Mouse (Mus musculus): Measurements from ENCODE around the gene Jade2.

Gene Jade2

DNA sequence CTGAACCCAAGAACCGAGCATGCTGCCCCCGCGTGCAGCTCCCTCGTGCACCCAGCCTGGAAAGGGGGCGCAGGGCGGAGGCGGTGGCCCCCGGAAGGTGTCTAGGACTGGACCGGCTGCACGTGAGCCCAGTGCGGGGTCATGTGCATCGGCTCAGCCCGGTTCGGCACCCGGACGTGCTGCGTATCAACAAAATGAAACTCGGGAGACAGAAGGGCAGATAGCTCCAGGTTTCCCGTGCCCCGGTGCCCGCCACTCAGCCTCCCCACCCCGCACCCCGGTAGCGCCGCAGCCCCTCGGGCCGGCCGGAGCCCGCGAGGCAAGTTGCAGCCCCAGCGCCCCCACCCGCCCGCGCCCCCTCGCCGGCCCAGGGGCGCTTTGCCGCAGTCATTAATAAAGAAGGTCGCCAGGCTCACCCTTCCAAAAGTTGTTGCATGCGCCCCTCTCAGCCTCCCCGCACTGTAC is 805 bp downstream of the Jade2 start:
- no peak for DNase-seq (ENCODE audit: low read depth)

GRCm38 (mm10) chr11:51855818-51856615 is 1.4 kb downstream of the Jade2 start:
- peak; percentile 88 for DNase-seq (ENCODE audit: low read depth)

- DNase-seq (ENCODE audit: low read depth): peak; percentile 93
Measured at GRCm38 (mm10) chr11:51854981-51855817, 2.3 kb downstream of the Jade2 start.

DNA sequence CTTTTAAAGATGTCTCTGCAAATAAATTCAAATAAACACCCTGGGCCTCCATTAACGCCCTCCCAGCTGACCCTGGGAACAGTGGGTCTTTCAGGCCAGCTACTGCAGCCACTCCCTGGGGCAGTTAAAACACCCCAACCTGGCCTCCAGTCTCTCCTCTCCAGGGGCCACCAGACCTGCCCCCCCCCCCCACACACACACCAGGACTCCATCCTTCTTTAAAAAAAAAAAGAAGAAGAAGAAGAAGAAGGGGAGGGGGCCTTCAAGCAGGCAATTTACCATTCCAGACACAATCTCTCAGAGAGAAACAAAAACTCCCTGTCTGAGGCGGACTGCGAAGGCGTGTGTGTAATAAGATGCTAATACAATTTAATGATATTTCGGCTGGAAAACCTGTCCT is 4.9 kb downstream of the Jade2 start:
- DNase-seq (ENCODE audit: low read depth): no peak

- peak; percentile 28 for DNase-seq (ENCODE audit: low read depth)
Measured at GRCm38 (mm10) chr11:51852091-51852521, 5.3 kb downstream of the Jade2 start.

- DNase-seq (ENCODE audit: low read depth): peak; percentile 57
Measured at GRCm38 (mm10) chr11:51850741-51851330, 6.6 kb downstream of the Jade2 start.

DNA sequence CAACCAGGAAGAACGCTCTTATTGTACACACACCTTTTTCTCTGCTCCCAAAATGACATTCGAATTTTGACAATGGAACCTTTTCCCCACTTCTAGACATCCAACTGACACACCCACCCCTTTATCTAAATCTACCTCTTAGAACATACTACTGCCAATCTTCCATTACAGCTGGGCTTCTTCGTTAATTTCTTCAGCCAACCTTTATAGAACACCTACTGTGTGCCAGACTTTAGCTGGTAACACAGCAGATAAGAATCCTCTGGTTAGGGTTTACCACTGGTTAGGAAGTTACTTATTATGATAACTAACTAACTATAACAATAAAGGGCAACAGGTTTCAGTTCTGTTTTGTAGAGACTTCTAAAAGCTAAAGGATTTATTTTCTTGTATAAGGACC is 9.1 kb downstream of the Jade2 start:
- no peak for DNase-seq (ENCODE audit: low read depth)

GRCm38 (mm10) chr11:51847902-51848301 is 9.6 kb downstream of the Jade2 start:
- no peak for DNase-seq (ENCODE audit: low read depth)

DNA sequence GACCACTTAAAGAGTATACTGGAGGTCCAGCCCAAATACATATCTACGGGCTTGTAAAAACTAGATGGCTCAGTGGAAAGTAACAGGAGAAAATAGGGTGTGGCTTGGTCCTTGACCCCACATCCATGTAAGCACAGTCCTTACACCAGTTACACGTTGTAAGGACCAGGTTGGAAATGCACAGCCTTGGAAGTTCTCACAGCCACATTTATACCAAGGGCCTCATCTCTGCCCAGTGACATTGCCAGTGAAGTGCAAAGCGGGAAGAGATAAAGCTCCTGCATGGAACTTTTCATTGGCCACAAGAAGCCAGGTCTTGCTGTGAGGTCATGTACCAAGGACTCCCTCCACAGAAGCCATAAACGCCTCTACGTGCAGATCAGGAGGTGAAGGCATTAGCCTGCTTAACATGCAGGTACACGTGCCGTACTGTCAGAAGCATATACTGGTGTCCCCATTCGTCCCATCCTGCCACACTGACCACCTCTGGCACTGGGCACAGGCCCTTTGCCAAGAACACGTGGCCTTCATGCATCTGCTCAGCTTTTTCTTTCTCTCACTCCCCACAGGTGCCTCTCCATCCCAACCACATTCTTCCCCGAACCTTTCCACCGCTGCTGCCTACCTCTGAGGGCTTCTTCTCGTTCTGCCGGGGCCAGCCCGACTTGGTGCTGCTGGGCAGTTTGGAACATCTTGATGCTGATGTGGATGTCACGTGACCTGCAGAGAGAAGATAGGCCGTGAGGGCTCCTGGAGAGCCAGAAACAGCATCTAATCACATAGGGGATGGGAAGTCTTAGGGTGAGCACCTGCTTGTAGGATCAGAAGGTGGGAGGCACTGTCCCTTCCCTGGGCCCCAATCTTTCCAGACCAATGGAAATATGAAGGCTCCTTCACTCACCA is 11.2 kb downstream of the Jade2 start:
- no peak for DNase-seq (ENCODE audit: low read depth)

GRCm38 (mm10) chr11:51844529-51845098 is 12.8 kb downstream of the Jade2 start:
- no peak for DNase-seq (ENCODE audit: low read depth)

DNA sequence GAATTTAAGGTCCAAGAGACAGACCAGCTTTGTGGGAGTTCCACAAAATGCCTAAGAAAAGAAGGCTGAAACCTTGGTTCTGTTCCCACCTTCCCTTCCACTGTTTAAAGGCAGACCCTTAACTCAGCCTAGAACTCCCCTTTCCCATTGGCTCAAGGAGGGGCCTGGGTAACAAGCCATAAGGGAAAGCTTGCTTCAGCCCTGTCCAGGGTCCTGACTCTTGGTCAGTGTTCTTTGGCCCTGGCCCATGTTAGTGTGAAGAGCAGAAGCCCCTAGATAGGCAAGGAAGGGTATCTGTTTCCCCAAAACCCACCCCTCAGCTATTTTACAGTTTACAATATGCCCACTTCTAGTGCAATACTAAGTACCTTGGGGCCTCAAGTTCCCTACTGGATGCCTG is 13.6 kb downstream of the Jade2 start:
- DNase-seq (ENCODE audit: low read depth): peak; percentile 34

- no peak for DNase-seq (ENCODE audit: low read depth)
Measured at GRCm38 (mm10) chr11:51843168-51843567, 14.3 kb downstream of the Jade2 start.

- DNase-seq (ENCODE audit: low read depth): peak; percentile 20
Measured at GRCm38 (mm10) chr11:51841149-51841548, 16.3 kb downstream of the Jade2 start.

DNA sequence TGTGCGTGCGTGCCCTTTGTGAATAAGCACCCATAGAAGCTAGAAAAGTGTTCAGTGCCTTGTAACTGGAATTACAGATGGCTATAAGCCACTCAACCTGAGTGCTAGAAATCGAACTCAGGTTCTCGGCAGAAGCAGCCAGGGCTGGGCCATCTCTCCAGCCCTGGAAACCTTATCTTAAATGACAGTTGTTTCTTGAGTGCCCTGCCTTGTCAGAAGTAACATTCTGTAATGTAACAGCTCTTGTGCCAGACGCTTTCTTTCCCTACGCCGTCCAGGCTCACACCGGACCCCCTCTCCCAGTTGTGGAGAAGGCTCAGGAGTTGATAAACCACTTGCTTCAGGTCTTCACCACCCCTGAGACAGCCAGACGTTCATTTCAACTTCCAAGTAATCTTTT is 16.8 kb downstream of the Jade2 start:
- no peak for DNase-seq (ENCODE audit: low read depth)

DNA sequence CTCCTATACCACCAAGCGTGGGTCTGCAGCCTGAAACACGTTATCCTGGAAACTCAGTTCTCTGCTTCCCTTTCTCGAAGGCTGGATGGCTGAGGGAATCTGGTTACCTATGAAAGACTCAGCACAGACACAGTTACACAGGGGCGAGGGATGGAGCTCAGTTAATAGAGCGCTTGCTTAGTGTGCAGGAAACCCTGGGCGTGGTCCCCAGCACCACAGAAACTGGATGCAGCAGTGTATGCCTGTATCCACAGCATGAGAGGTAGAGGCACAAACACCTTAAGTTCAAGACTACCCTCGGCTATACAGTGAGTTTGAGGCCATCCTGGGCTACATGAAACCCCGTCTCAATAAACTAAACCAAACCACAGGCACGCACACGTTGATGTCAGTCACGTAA is 17.5 kb downstream of the Jade2 start:
- DNase-seq (ENCODE audit: low read depth): no peak

GRCm38 (mm10) chr11:51839106-51839505 is 18.3 kb downstream of the Jade2 start:
- no peak for DNase-seq (ENCODE audit: low read depth)

GRCm38 (mm10) chr11:51837164-51838153 is 20.0 kb downstream of the Jade2 start:
- peak; percentile 55 for DNase-seq (ENCODE audit: low read depth)

DNA sequence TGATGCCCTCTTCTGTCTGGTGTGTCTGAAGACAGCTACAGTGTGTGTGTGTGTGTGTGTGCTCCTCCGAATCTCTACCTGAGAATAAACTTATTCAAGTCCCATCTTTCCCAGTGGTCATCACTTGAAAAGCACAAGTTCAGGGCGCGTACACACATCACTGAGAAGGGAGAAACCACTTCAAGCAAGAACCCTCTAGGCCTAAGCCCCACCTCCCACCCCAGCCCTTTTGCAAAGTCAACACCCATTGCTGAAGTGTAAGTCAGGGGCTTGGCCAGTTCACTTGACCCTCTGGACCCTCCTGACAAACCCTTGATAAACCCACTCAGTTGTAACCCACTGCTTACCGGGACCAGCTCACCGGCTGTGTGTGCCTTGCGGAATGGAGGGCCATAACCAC is 20.9 kb downstream of the Jade2 start:
- no peak for DNase-seq (ENCODE audit: low read depth)

DNA sequence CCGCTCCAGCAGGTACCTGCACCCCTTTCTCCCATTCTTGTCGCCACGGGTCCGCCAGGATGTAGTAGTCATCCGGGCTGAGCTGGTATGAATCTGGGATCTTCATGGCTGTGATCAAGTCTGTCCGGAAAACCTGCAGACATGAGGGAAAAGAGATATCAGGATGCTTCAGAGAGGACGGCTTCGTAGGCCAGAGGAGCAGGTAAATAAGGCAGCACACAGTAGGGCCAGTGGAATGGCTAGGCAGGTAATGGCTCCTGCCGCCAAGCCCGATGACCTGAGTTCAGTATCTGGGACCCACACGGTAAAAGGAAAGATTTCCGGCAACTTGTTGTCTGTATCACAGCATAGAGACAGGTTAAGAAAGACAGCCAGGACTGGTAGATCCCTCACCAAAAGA is 21.9 kb downstream of the Jade2 start:
- no peak for DNase-seq (ENCODE audit: low read depth)

DNA sequence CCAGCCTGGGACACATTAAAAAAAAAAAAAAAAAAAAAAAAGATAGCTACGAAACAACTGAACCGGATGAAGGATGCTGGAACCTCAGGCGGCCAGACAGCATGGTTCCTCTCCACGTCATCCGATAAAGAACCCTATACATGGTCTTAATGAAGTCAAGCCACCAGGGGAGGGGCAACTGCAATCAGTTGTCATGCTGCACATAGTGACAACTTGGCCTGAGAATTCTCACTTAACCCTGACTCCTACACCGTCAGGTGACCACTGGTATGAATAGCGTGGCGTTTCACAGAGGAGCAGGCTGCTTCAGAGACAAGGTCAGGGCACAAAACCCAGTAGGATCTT is 23.4 kb downstream of the Jade2 start:
- DNase-seq (ENCODE audit: low read depth): no peak
